In the genomic region with DNA sequence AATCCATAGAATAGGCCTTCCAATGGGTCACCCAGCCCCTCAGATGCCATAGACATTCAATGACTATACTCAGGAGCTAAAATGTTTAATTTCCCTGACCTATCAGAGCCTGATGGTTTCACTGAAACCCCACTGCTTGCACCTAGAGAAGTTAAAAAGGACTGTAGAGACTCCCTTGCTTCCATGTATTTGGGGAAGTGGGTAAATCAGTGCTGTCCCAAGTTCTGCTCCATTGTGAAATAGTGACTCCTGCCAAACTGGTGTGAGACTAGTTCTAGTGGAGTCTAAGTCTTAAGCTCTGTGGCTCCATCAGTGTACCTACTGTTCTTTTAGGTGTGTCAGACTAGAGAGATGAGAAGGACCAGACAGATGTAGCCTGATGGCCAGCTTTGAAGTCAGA, we compare ENCODE assay signal across 20 mouse cellular contexts.
A peak's percentile ranks its signal among the peaks of the same experiment; 100 is the strongest.
DNase-seq lines count a peak whose midpoint lies in the region; ATAC-seq lines count a peak whose summit lies in the region.
"Had no signal": no experiment of that assay in that cellular context is flagged by ENCODE, and none has a peak within 500 bp of the region (broad histone marks: within the 10 kb centered on the region; RNA-seq: fewer than 3 reads in every experiment).

No protein-coding gene starts in this region.

- ATAC-seq in forebrain, embryonic 16.5 days: peak; percentile 26; the same call in 1 of the 2 replicates
- ATAC-seq in limb, embryonic 11.5 days (ENCODE audit: insufficient number of reproducible peaks, low FRiP score, low TSS enrichment, low read depth): no peak
- ATAC-seq in granulocyte monocyte progenitor cell, adult 5-6 weeks (replicated peaks; ENCODE audit: poor library complexity, severe bottlenecking): peak; percentile 65
- ATAC-seq in midbrain, embryonic 16.5 days: no peak
- ATAC-seq: activated CD4-positive, CD25-positive, alpha-beta regulatory T cell, adult 4 months; inflammation-experienced regulatory T-cells, adult 6 months had no signal

- H3K4me3 ChIP-seq in forebrain, embryonic 16.5 days (replicated peaks; ENCODE audit: low read length): no peak overlapping the region
- no peak overlapping the region for H3K4me3 ChIP-seq in forebrain, embryonic 10.5 days
- H3K4me3 ChIP-seq in limb, embryonic 11.5 days (ENCODE audit: low read depth, low read length): no peak overlapping the region
- H3K4me3 ChIP-seq in limb, embryonic 10.5 days: no peak overlapping the region
- no peak overlapping the region for H3K4me3 ChIP-seq in midbrain, embryonic 16.5 days (ENCODE audit: low read depth, low read length)
- H3K4me3 ChIP-seq: embryonic facial prominence, embryonic 12.5 days; embryonic facial prominence, embryonic 15.5 days; forebrain, embryonic 12.5 days; forebrain, embryonic 15.5 days; heart, embryonic 12.5 days; heart, embryonic 15.5 days had no signal

- H3K36me3 ChIP-seq in forebrain, embryonic 16.5 days (ENCODE audit: control insufficient read depth, insufficient read depth): no peaks in the 10 kb centered on the region
- no peaks in the 10 kb centered on the region for H3K36me3 ChIP-seq in forebrain, embryonic 10.5 days (replicated peaks)
- H3K36me3 ChIP-seq in limb, embryonic 11.5 days (ENCODE audit: control insufficient read depth, insufficient read depth, low read length): no peaks in the 10 kb centered on the region
- H3K36me3 ChIP-seq in limb, embryonic 10.5 days: no peaks in the 10 kb centered on the region
- no peaks in the 10 kb centered on the region for H3K36me3 ChIP-seq in midbrain, embryonic 16.5 days (ENCODE audit: control insufficient read depth, insufficient read depth, low read length)
- H3K36me3 ChIP-seq: embryonic facial prominence, embryonic 12.5 days; embryonic facial prominence, embryonic 15.5 days; forebrain, embryonic 12.5 days; forebrain, embryonic 15.5 days; heart, embryonic 12.5 days; heart, embryonic 15.5 days had no signal

- H3K9me3 ChIP-seq in forebrain, embryonic 16.5 days (ENCODE audit: control insufficient read depth, low read length): no peaks in the 10 kb centered on the region
- no peaks in the 10 kb centered on the region for H3K9me3 ChIP-seq in forebrain, embryonic 10.5 days
- H3K9me3 ChIP-seq in limb, embryonic 11.5 days (ENCODE audit: control insufficient read depth, low read length): no peaks in the 10 kb centered on the region
- no peaks in the 10 kb centered on the region for H3K9me3 ChIP-seq in limb, embryonic 10.5 days (replicated peaks)
- H3K9me3 ChIP-seq in midbrain, embryonic 16.5 days (replicated peaks; ENCODE audit: control insufficient read depth, low read length, poor library complexity, severe bottlenecking): no peaks in the 10 kb centered on the region
- H3K9me3 ChIP-seq: embryonic facial prominence, embryonic 12.5 days; embryonic facial prominence, embryonic 15.5 days; forebrain, embryonic 12.5 days; forebrain, embryonic 15.5 days; heart, embryonic 12.5 days; heart, embryonic 15.5 days had no signal

- H3K4me1 ChIP-seq in forebrain, embryonic 16.5 days (replicated peaks; ENCODE audit: control insufficient read depth, insufficient read depth, low read length): peaks cover 7% of the 10 kb centered on the region
- peaks cover 5% of the 10 kb centered on the region; the same call in 1 of the 2 replicates for H3K4me1 ChIP-seq in forebrain, embryonic 10.5 days
- peaks cover 12% of the 10 kb centered on the region for H3K4me1 ChIP-seq in limb, embryonic 11.5 days (ENCODE audit: control insufficient read depth, insufficient read depth, low read length)
- H3K4me1 ChIP-seq in limb, embryonic 10.5 days: peaks cover 18% of the 10 kb centered on the region
- H3K4me1 ChIP-seq in midbrain, embryonic 16.5 days (ENCODE audit: control insufficient read depth, insufficient read depth, low read length): no peaks in the 10 kb centered on the region
- H3K4me1 ChIP-seq: forebrain, embryonic 12.5 days; heart, embryonic 15.5 days had no signal

- H3K9ac ChIP-seq in forebrain, embryonic 16.5 days (replicated peaks; ENCODE audit: low read depth, low read length): no peak overlapping the region
- no peak overlapping the region for H3K9ac ChIP-seq in limb, embryonic 11.5 days (ENCODE audit: low read length)
- no peak overlapping the region for H3K9ac ChIP-seq in midbrain, embryonic 16.5 days (ENCODE audit: low read depth, low read length)
- H3K9ac ChIP-seq: embryonic facial prominence, embryonic 12.5 days; embryonic facial prominence, embryonic 15.5 days; forebrain, embryonic 12.5 days; forebrain, embryonic 15.5 days; heart, embryonic 12.5 days; heart, embryonic 15.5 days had no signal

- H3K27ac ChIP-seq in forebrain, embryonic 16.5 days (ENCODE audit: low read length): no peak overlapping the region
- no peak overlapping the region for H3K27ac ChIP-seq in forebrain, embryonic 10.5 days
- H3K27ac ChIP-seq in limb, embryonic 11.5 days (replicated peaks; ENCODE audit: low read depth, low read length): no peak overlapping the region
- H3K27ac ChIP-seq in limb, embryonic 10.5 days: no peak overlapping the region
- H3K27ac ChIP-seq in midbrain, embryonic 16.5 days (ENCODE audit: low read length): no peak overlapping the region
- H3K27ac ChIP-seq: embryonic facial prominence, embryonic 12.5 days; embryonic facial prominence, embryonic 15.5 days; forebrain, embryonic 12.5 days; forebrain, embryonic 15.5 days; heart, embryonic 15.5 days had no signal

- no peak overlapping the region for H3K4me2 ChIP-seq in forebrain, embryonic 16.5 days (ENCODE audit: low read length)
- no peak overlapping the region for H3K4me2 ChIP-seq in limb, embryonic 11.5 days (ENCODE audit: low read depth, severe bottlenecking)
- no peak overlapping the region for H3K4me2 ChIP-seq in midbrain, embryonic 16.5 days (ENCODE audit: low read length)
- H3K4me2 ChIP-seq: embryonic facial prominence, embryonic 12.5 days; embryonic facial prominence, embryonic 15.5 days; forebrain, embryonic 12.5 days; forebrain, embryonic 15.5 days; heart, embryonic 12.5 days; heart, embryonic 15.5 days had no signal

- H3K27me3 ChIP-seq in forebrain, embryonic 16.5 days (replicated peaks; ENCODE audit: control insufficient read depth, insufficient read depth, low read length): no peaks in the 10 kb centered on the region
- no peaks in the 10 kb centered on the region for H3K27me3 ChIP-seq in forebrain, embryonic 10.5 days (ENCODE audit: poor library complexity, severe bottlenecking)
- H3K27me3 ChIP-seq in limb, embryonic 11.5 days (ENCODE audit: control insufficient read depth, insufficient read depth, low read length): no peaks in the 10 kb centered on the region
- H3K27me3 ChIP-seq in limb, embryonic 10.5 days (ENCODE audit: low read depth, poor library complexity, severe bottlenecking): peaks cover 10% of the 10 kb centered on the region; the same call in 1 of the 2 replicates
- H3K27me3 ChIP-seq in midbrain, embryonic 16.5 days (ENCODE audit: control insufficient read depth, insufficient read depth, low read depth, low read length): no peaks in the 10 kb centered on the region
- H3K27me3 ChIP-seq: embryonic facial prominence, embryonic 12.5 days; forebrain, embryonic 12.5 days; forebrain, embryonic 15.5 days; heart, embryonic 12.5 days; heart, embryonic 15.5 days had no signal

- no peak for DNase-seq in forebrain, embryonic 10.5 days (ENCODE audit: extremely low spot score, low spot score)
- DNase-seq in limb, embryonic 11.5 days (ENCODE audit: low spot score): peak; percentile 8
- DNase-seq in limb, embryonic 10.5 days (ENCODE audit: low spot score): no peak
- DNase-seq in ovary, adult 18-20 months (ENCODE audit: low spot score): no peak
- DNase-seq: adrenal gland, adult 8-10 months; cerebellum, adult 8-10 months; gastrocnemius, postnatal 36 days; heart, adult 11 months; heart, postnatal 36 days had no signal

Comparison
In these comparisons a context has a peak if more than half of its experiments do, and no peak if none do; other contexts are left out.
1. ATAC-seq: peak in forebrain, embryonic 16.5 days (single experiment) and granulocyte monocyte progenitor cell, adult 5-6 weeks (single experiment); none in limb, embryonic 11.5 days (single experiment) and midbrain, embryonic 16.5 days (single experiment).